Mouse (Mus musculus): ENCODE measurements at regions not wholly inside any gene's neighbourhood (a gene's known extent, or its start where the extent isn't known, plus 50 kb on each side); places are given as distances from the start of the nearest gene placed in this dataset.

DNA sequence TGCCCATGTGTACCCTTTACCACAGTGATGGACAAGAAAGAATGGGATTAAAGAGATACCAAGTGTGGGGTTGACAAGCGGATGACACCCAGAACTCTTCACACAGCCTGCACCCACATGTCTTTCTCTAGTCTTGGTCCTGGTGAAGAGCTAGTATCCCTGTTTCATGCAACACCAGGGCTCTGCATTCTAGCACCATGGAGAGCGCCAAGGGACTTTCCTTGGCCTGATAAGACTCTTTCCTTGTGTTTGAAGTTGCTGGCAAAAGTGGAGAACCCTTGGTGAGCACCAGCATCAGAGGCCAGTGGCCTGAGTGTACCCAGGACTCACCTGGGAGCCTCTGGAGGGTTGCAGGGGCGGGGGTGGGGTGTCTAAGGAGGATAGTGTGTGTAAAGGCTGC is 161.7 kb upstream of the Grik3 start:
- TF ChIP-seq CTCF (IDR thresholded peaks at IDR 0.05; ENCODE audit: extremely low read depth, insufficient read depth, low read length) = no peak
- TF ChIP-seq POLR2A (IDR thresholded peaks at IDR 0.05; ENCODE audit: extremely low read depth, insufficient read depth, low read length) = no peak

Measured in cortical plate, adult 2 months (tissue).